Mouse (Mus musculus): Measurements from ENCODE around the gene Atp1a1.

GRCm38 (mm10) chr3:101536322-101536721 lies 68.2 kb downstream of the Atp1a1 start:
- no peak for TF ChIP-seq POLR2A (IDR thresholded peaks at IDR 0.05; ENCODE audit: insufficient read depth, low read depth, low read length)
- TF ChIP-seq CTCF (IDR thresholded peaks at IDR 0.05; ENCODE audit: insufficient read depth, low read depth, low read length) = no peak
